Mouse (Mus musculus) liver, embryonic 13.5 days (tissue): ENCODE measurements around the gene Iqca. TPM values are rescaled to one million over a fixed set of nuclear protein-coding genes. Genes with fewer than 3 reads are reported as not detected.

ENCODE experiments used
- ATAC-seq: fragments of 200-750 bp; cut with Nextera tagmentation; 2 replicates; pipeline ENCODE4 v1.8.0; 2017; ENCODE audit warnings: low read depth, mild to moderate bottlenecking, moderate number of reproducible peaks, moderate library complexity
- DNase-seq: peaks from one replicate; pipeline ENCODE4 v3.0.0; 2022
- H3K27ac ChIP-seq: fragments of 300-500 bp; sonication (generic); 2 replicates; pipeline ENCODE4 v1.5.1; 2015; ENCODE audit warnings: moderate library complexity, mild to moderate bottlenecking, inconsistent platforms
- H3K27me3 ChIP-seq: fragments of 300-500 bp; sonication (generic); 2 replicates; pipeline ENCODE4 v1.6.1; 2015; ENCODE audit warnings: mild to moderate bottlenecking, inconsistent platforms
- H3K36me3 ChIP-seq: fragments of 300-500 bp; sonication (generic); 2 replicates; pipeline ENCODE4 v1.6.1; 2015; ENCODE audit warnings: mild to moderate bottlenecking, inconsistent platforms
- H3K4me1 ChIP-seq: fragments of 300-500 bp; sonication (generic); replicated peaks from 2 replicates; pipeline ENCODE4 v1.6.1; 2015; ENCODE audit warnings: inconsistent platforms
- H3K4me2 ChIP-seq: fragments of 300-500 bp; sonication (generic); 2 replicates; pipeline ENCODE4 v1.6.1; 2015; ENCODE audit warnings: inconsistent platforms, mild to moderate bottlenecking, moderate library complexity
- H3K4me3 ChIP-seq: fragments of 300-500 bp; sonication (generic); replicated peaks from 2 replicates; pipeline ENCODE4 v1.5.1; 2015; ENCODE audit warnings: mild to moderate bottlenecking, inconsistent platforms
- H3K9ac ChIP-seq: fragments of 300-500 bp; sonication (generic); 2 replicates; pipeline ENCODE4 v1.6.1; 2015; ENCODE audit warnings: mild to moderate bottlenecking, inconsistent platforms
- H3K9me3 ChIP-seq: fragments of 300-500 bp; sonication (generic); replicated peaks from 2 replicates; pipeline ENCODE4 v1.6.1; 2016; ENCODE audit warnings: inconsistent platforms
- WGBS: fragments of 180-500 bp; shearing (Covaris S2); methylation state at CpG from one replicate; pipeline ENCODE4 v1.1.7; 2015; ENCODE audit not compliant: insufficient replicate concordance; 5-methylcytosine and 5-hydroxymethylcytosine counted together
- polyA plus RNA-seq: library from polyadenylated mRNA; unstranded; fragments of >200 nt; fragmentation: Nextera tagmentation; extraction: Ambion mirVana; gene quantifications from 2 replicates; pipeline ENCODE4 v1.2.1, GENCODE M21; 2015

Gene Iqca
- polyA plus RNA-seq: 0.19 TPM in 1 of 2 replicates, not detected in the other

- DNase-seq (peak; percentile 27), ATAC-seq (peak; percentile 43; the same call in 1 of the 2 replicates)
- Histone ChIP-seq H3K4me3 (no peak within 1 kb of the TSS), H3K27ac (no peak within 1 kb of the TSS), H3K9me3 (no peaks in the 10 kb centered on the region), H3K4me1 (no peaks in the 10 kb centered on the region), H3K9ac (no peak within 1 kb of the TSS), H3K27me3 (peaks cover 17% of the 10 kb centered on the region), H3K36me3 (no peaks in the 10 kb centered on the region), H3K4me2 (no peak within 1 kb of the TSS)
- 2% methylated on average over 18 of the region's 18 CpGs for WGBS
Measured at GRCm38 (mm10) chr1:90153099-90153744, at the start of gene Iqca. Gene Iqca (minus strand): TSS chr1:90153401.

- H3K4me2 ChIP-seq: no peak overlapping the region
- DNase-seq (peak; percentile 74), ATAC-seq (peak; percentile 27; the same call in 1 of the 2 replicates)
- H3K27me3 ChIP-seq: peaks cover 69% of the 10 kb centered on the region
- no peak overlapping the region for H3K4me3 ChIP-seq
- H3K27ac ChIP-seq: no peak overlapping the region
- no peaks in the 10 kb centered on the region for H3K36me3 ChIP-seq
- 0 out of 2 replicates have a peak, but pooled peaks cover 11% of the 10 kb centered on the region for H3K4me1 ChIP-seq
- no peak overlapping the region for H3K9ac ChIP-seq
- no peaks in the 10 kb centered on the region for H3K9me3 ChIP-seq
- 11% methylated on average over 23 of the region's 23 CpGs for WGBS
Measured at GRCm38 (mm10) chr1:90202207-90202978, 49.2 kb upstream of the Iqca start.

GRCm38 (mm10) chr1:90201655-90202054 lies 48.5 kb upstream of the Iqca start:
- DNase-seq (no peak), ATAC-seq (no peak)
- H3K4me3 ChIP-seq: no peak overlapping the region
- 43% methylated on average over 2 of the region's 2 CpGs for WGBS
- H3K9me3 ChIP-seq: no peaks in the 10 kb centered on the region
- 0 out of 2 replicates have a peak, but pooled peaks cover 11% of the 10 kb centered on the region for H3K4me1 ChIP-seq
- H3K36me3 ChIP-seq: no peaks in the 10 kb centered on the region
- H3K9ac ChIP-seq: no peak overlapping the region
- no peak overlapping the region for H3K27ac ChIP-seq
- H3K4me2 ChIP-seq: no peak overlapping the region
- H3K27me3 ChIP-seq: peaks cover 64% of the 10 kb centered on the region

- Histone ChIP-seq H3K4me2 (no peak overlapping the region), H3K9ac (no peak overlapping the region), H3K36me3 (no peaks in the 10 kb centered on the region), H3K27me3 (peaks cover 60% of the 10 kb centered on the region), H3K27ac (no peak overlapping the region), H3K9me3 (no peaks in the 10 kb centered on the region), H3K4me3 (no peak overlapping the region), H3K4me1 (0 out of 2 replicates have a peak, but pooled peaks cover 11% of the 10 kb centered on the region)
- 39% methylated on average over 5 of the region's 5 CpGs for WGBS
- ATAC-seq (no peak), DNase-seq (no peak)
Measured at GRCm38 (mm10) chr1:90201246-90201645, 48.0 kb upstream of the Iqca start.

GRCm38 (mm10) chr1:90189046-90189445 lies 35.8 kb upstream of the Iqca start:
- Histone ChIP-seq H3K27me3 (no peaks in the 10 kb centered on the region), H3K27ac (no peak overlapping the region), H3K36me3 (no peaks in the 10 kb centered on the region), H3K9ac (no peak overlapping the region), H3K9me3 (no peaks in the 10 kb centered on the region), H3K4me1 (no peaks in the 10 kb centered on the region), H3K4me2 (no peak overlapping the region), H3K4me3 (no peak overlapping the region)
- no peak for DNase-seq
- no peak for ATAC-seq
- WGBS: 76% methylated on average over 6 of the region's 6 CpGs

GRCm38 (mm10) chr1:90186874-90187273 lies 33.7 kb upstream of the Iqca start:
- WGBS: 54% methylated on average over 5 of the region's 5 CpGs
- H3K9me3 ChIP-seq: no peaks in the 10 kb centered on the region
- ATAC-seq (no peak), DNase-seq (no peak)
- H3K36me3 ChIP-seq: no peaks in the 10 kb centered on the region
- H3K4me3 ChIP-seq: no peak overlapping the region
- H3K4me2 ChIP-seq: no peak overlapping the region
- no peak overlapping the region for H3K9ac ChIP-seq
- H3K27ac ChIP-seq: no peak overlapping the region
- no peaks in the 10 kb centered on the region for H3K4me1 ChIP-seq
- H3K27me3 ChIP-seq: no peaks in the 10 kb centered on the region

GRCm38 (mm10) chr1:90186173-90186572 lies 33.0 kb upstream of the Iqca start:
- WGBS: 43% methylated on average over 4 of the region's 4 CpGs
- no peak for ATAC-seq
- no peaks in the 10 kb centered on the region for H3K9me3 ChIP-seq

GRCm38 (mm10) chr1:90183602-90184001 lies 30.4 kb upstream of the Iqca start:
- Histone ChIP-seq H3K9me3 (no peaks in the 10 kb centered on the region), H3K4me2 (no peak overlapping the region), H3K9ac (no peak overlapping the region), H3K36me3 (no peaks in the 10 kb centered on the region), H3K27me3 (no peaks in the 10 kb centered on the region), H3K27ac (no peak overlapping the region), H3K4me1 (no peaks in the 10 kb centered on the region), H3K4me3 (no peak overlapping the region)
- ATAC-seq (no peak), DNase-seq (no peak)
- WGBS: 57% methylated on average over 6 of the region's 6 CpGs

More at GRCm38 (mm10) chr1:90186173-90186572, 33.0 kb upstream of the Iqca start:
- Histone ChIP-seq H3K27ac (no peak overlapping the region), H3K4me1 (no peaks in the 10 kb centered on the region), H3K36me3 (no peaks in the 10 kb centered on the region), H3K4me3 (no peak overlapping the region), H3K4me2 (no peak overlapping the region), H3K9ac (no peak overlapping the region), H3K27me3 (no peaks in the 10 kb centered on the region)
- DNase-seq: no peak

- Histone ChIP-seq H3K36me3 (no peaks in the 10 kb centered on the region), H3K4me3 (no peak overlapping the region), H3K4me1 (no peaks in the 10 kb centered on the region), H3K4me2 (no peak overlapping the region), H3K27me3 (no peaks in the 10 kb centered on the region), H3K9me3 (no peaks in the 10 kb centered on the region), H3K27ac (no peak overlapping the region), H3K9ac (no peak overlapping the region)
- ATAC-seq (no peak), DNase-seq (no peak)
- WGBS: 57% methylated on average over 5 of the region's 5 CpGs
Measured at GRCm38 (mm10) chr1:90182521-90182920, 29.3 kb upstream of the Iqca start.

- Histone ChIP-seq H3K27me3 (no peaks in the 10 kb centered on the region), H3K27ac (no peak overlapping the region), H3K4me2 (no peak overlapping the region), H3K4me1 (no peaks in the 10 kb centered on the region), H3K9me3 (no peaks in the 10 kb centered on the region), H3K4me3 (no peak overlapping the region), H3K36me3 (no peaks in the 10 kb centered on the region), H3K9ac (no peak overlapping the region)
- DNase-seq (no peak), ATAC-seq (no peak)
- WGBS: 63% methylated on average over 12 of the region's 12 CpGs
Measured at GRCm38 (mm10) chr1:90180966-90181699, 27.9 kb upstream of the Iqca start.

GRCm38 (mm10) chr1:90180479-90180878 lies 27.3 kb upstream of the Iqca start:
- Histone ChIP-seq H3K9ac (no peak overlapping the region), H3K27me3 (no peaks in the 10 kb centered on the region), H3K4me2 (no peak overlapping the region), H3K36me3 (no peaks in the 10 kb centered on the region), H3K4me1 (no peaks in the 10 kb centered on the region), H3K4me3 (no peak overlapping the region), H3K27ac (no peak overlapping the region), H3K9me3 (no peaks in the 10 kb centered on the region)
- ATAC-seq: no peak
- no peak for DNase-seq
- WGBS: 62% methylated on average over 7 of the region's 7 CpGs
